Mouse (Mus musculus): ENCODE measurements around the gene Tmtc2.

GRCm38 (mm10) chr10:105312986-105313385 lies 261.3 kb downstream of the Tmtc2 start:
- TF ChIP-seq CTCF (IDR thresholded peaks at IDR 0.05; ENCODE audit: low read depth) (no peak), EP300 (IDR thresholded peaks at IDR 0.05; ENCODE audit: low read depth) (no peak)
